Comparison of ENCODE assay signal across 19 mouse cellular contexts in genomic region chr15:30721098-30721497, GRCm38 (mm10).
"Had no signal": no experiment of that assay in that cellular context is flagged by ENCODE, and none has a peak within 500 bp of the region (broad histone marks: within the 10 kb centered on the region; RNA-seq: fewer than 3 reads in every experiment).

No protein-coding gene starts in this region.

- DNase-seq: kidney, adult 18-20 months; kidney, adult 9 months; kidney, postnatal 14 days; kidney, postnatal 4 days; left cerebral cortex, postnatal 4 days; liver, postnatal 0 days; lung, embryonic 14.5 days; thymus, adult 18-20 months; thymus, postnatal 14 days; thymus, postnatal 4 days had no signal

- H3K4me1 ChIP-seq: limb, embryonic 12.5 days; limb, embryonic 15.5 days; midbrain, embryonic 15.5 days had no signal

- H3K4me2 ChIP-seq: limb, embryonic 12.5 days; limb, embryonic 15.5 days; liver, embryonic 11.5 days; lung, embryonic 14.5 days; midbrain, embryonic 15.5 days; neural tube, embryonic 13.5 days had no signal

- ATAC-seq: liver, postnatal 0 days; lung, postnatal 0 days; midbrain, embryonic 15.5 days had no signal

- H3K27ac ChIP-seq: limb, embryonic 12.5 days; limb, embryonic 15.5 days; liver, embryonic 14.5 days; macrophage; midbrain, embryonic 15.5 days; neural tube, embryonic 13.5 days had no signal

- H3K9ac ChIP-seq: limb, embryonic 12.5 days; limb, embryonic 15.5 days; liver, embryonic 14.5 days; liver, postnatal 0 days; lung, embryonic 14.5 days; midbrain, embryonic 15.5 days; neural tube, embryonic 13.5 days had no signal

- H3K4me3 ChIP-seq: limb, embryonic 12.5 days; limb, embryonic 15.5 days; midbrain, embryonic 15.5 days; myocyte; neural tube, embryonic 13.5 days had no signal

- H3K27me3 ChIP-seq: limb, embryonic 12.5 days; limb, embryonic 15.5 days; midbrain, embryonic 15.5 days; neural tube, embryonic 13.5 days had no signal

- H3K9me3 ChIP-seq: limb, embryonic 12.5 days; limb, embryonic 15.5 days; midbrain, embryonic 15.5 days; neural tube, embryonic 13.5 days had no signal

- H3K36me3 ChIP-seq: limb, embryonic 12.5 days; limb, embryonic 15.5 days; midbrain, embryonic 15.5 days; neural tube, embryonic 13.5 days had no signal
